Mouse (Mus musculus) frontal cortex, postnatal 14 days (tissue): Measurements from ENCODE around the gene Gm26657.

Experiments
- DNase-seq, 2 experiments: peaks; one replicate each; pipeline ENCODE4 v3.0.0; 2022; ENCODE audit warnings: low spot score in 2 of 2

The Gm26657 gene

GRCm38 (mm10) chr4:56757693-56758092 is 17.8 kb downstream of the Gm26657 start:
- DNase-seq = no peak

DNA sequence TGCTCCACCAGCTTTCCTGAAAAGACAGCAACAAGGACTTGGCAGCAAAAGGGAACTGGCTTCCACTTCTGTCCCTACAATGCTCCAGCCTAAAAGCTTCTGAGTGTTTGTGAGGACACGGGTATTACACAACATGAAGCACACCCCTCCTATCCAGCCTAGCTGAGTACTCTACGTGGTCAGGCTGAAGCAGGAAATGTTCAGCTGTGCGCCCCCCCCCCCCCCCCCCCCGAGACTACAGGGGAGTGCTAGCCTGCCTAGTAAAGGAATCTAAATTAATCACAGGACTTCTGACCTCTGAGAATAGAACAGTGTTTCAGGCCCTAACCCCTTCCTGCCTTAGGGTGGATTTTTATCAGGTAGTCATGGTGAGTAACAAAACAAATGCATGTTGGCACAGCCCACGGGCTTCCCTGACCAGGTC is 28.0 kb downstream of the Gm26657 start:
- no peak for DNase-seq

DNA sequence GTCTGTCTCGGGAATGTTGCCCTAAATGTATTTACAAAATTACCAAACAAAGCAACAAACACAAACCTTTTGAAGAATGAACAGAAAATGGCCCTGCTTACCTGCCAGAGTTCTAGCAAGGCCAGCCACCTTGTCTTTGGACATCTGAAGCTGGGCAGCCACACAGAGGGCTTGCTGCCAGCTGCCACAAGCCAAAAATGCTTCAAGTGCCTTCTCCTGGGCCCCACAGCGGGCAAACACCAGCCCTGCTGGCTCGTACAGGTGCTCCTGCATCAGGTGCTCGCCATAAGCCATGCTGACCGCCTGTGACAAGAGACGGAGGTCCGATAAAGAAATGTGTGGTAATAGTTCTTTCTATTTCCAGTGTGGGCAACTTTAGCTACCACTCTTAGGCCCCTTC is 29.0 kb downstream of the Gm26657 start:
- DNase-seq = no peak

GRCm38 (mm10) chr4:56771065-56771464 is 31.2 kb downstream of the Gm26657 start:
- no peak for DNase-seq
